Mouse (Mus musculus): ENCODE measurements around the gene Nup153.

- TF ChIP-seq USF1 (IDR thresholded peaks at IDR 0.05; ENCODE audit: low read depth) (no peak), CTCF (IDR thresholded peaks at IDR 0.05; ENCODE audit: control insufficient read depth, insufficient read depth, insufficient read length) (no peak), MYOG (IDR thresholded peaks at IDR 0.05; ENCODE audit: control insufficient read depth, extremely low read depth, insufficient read length) (no peak), MAX (IDR thresholded peaks at IDR 0.05) (no peak), CEBPB (IDR thresholded peaks at IDR 0.05; ENCODE audit: low read depth) (no peak)
These were observed 6.7 kb downstream of the Nup153 start for GRCm38 (mm10) chr13:46721009-46721408.

Data from C2C12 (cell line).